Mouse (Mus musculus) c-Kit-negative CD71-positive TER-119-positive erythroid progenitor cells, embryonic 14.5 days (primary cell): Measurements from ENCODE around the gene Gm20855.
"Not testable (repeated sequence)": the region's sequence is repeated elsewhere in the genome, so short reads cannot be mapped to it uniquely, and the experiment has no call there.

ENCODE experiments used
- DNase-seq: peaks from one replicate; pipeline ENCODE4 v3.0.0-alpha.2; 2013; ENCODE audit warnings: low read depth, low spot score

Gm20855 gene

DNA sequence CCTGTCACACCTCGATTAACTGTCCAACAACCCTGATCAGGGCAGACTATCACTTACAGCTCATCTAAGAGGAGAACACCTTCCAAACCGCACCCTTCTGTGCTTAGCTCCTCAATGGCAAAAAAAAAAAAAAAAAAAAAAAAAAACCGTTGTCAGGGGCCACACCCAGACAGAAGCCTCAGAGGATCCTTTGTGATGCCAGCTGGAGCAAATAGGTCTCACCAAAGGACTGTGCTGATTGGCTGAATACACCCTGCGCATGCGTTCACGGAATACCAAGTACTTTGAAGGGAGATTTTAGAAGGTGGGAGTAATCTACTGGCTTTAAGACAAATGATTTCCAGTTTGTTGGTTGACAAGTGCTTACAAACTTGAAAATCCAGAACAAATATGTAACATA, at the start of gene Gm20855:
Gene Gm20855, minus strand, starts transcription at position 101 of the 400 bp plus-strand sequence.
- not testable (repeated sequence) for DNase-seq
